Mouse (Mus musculus): ENCODE data around the gene Cdc14a. TPM values are rescaled to one million over a fixed set of nuclear protein-coding genes. Genes with fewer than 3 reads are reported as not detected.

The Cdc14a gene
- total and polyA plus RNA-seq, 3 experiments: 2.6 to 5.9 TPM; not detected in 1

DNA sequence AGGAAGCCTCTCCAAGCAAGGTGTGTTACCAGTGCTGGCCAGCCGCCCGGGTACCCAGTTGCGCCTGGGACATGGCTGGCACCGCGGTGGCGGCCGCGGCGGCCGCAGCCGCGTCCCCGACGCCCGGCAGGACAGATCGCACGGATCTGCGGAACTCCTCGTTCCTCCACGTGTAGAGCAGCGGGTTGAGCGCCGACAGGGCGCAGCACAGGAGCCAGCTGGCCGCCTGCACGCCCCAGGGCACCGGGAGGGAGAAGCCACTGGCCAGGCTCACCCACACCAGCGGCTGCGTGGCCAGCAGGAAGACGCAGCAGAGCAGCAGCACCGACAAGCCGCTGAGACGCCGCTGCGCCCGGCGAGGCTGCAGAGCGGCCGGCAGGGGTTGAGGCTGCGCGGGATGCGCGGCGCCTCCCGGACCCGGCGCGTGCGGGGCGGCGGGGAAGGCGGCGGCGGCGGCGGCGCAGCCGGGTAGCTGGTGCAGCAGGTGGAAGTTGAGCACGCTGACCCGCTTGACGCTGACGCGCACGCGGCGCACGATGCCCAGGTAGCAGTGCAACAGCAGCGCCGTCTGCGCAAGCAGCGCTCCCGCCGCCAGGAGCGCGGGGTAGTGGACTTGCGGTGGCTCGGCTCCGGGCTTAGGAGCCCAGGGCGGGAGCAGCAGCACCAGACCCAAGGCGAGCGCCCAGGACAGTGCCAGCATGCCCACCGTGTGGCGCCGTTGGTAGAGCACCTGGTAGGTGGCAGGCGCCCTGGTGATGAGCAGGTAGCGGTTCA, 172.2 kb downstream of the Cdc14a start:
- no peaks in the 10 kb centered on the region for H3K79me2 ChIP-seq (ENCODE audit: control insufficient read depth, insufficient read depth, low read length, poor library complexity)
- H3K4me3 ChIP-seq (ENCODE audit: control insufficient read depth in 1 of 2, insufficient read depth in 1 of 2, low read depth in 2 of 2, low read length in 2 of 2): no peak overlapping the region
- H3K36me3 ChIP-seq (ENCODE audit: control insufficient read depth in 1 of 2, insufficient read depth in 2 of 2, low read length in 2 of 2): no peaks in the 10 kb centered on the region
- no peak for DNase-seq (ENCODE audit: low read depth, low spot score)
- H3K9me3 ChIP-seq (replicated peaks; ENCODE audit: insufficient read depth, low read length): no peaks in the 10 kb centered on the region
- TF ChIP-seq POLR2AphosphoS5 (IDR thresholded peaks at IDR 0.05; ENCODE audit: borderline replicate concordance, low read depth, low read length): no peak
- TF ChIP-seq USF2 (IDR thresholded peaks at IDR 0.05; ENCODE audit: borderline replicate concordance in 1 of 2, insufficient read depth in 1 of 2, low read depth in 1 of 2, low read length in 2 of 2): no peak
- TF ChIP-seq GATA1 (IDR thresholded peaks at IDR 0.05; ENCODE audit: low read depth, low read length): no peak
- TF ChIP-seq RCOR1 (IDR thresholded peaks at IDR 0.05; ENCODE audit: low read depth, low read length): no peak
- TF ChIP-seq MAX (IDR thresholded peaks at IDR 0.05; ENCODE audit: low read length): no peak
- no peak for TF ChIP-seq RAD21 (IDR thresholded peaks at IDR 0.05; ENCODE audit: low read depth, low read length)
- TF ChIP-seq ZMIZ1 (IDR thresholded peaks at IDR 0.05; ENCODE audit: low read depth, low read length): no peak
- no peak for TF ChIP-seq TCF12 (IDR thresholded peaks at IDR 0.05; ENCODE audit: low read depth, low read length)
- no peak for TF ChIP-seq UBTF (IDR thresholded peaks at IDR 0.05; ENCODE audit: borderline replicate concordance, insufficient read depth, low read depth, low read length)
- TF ChIP-seq ETS1 (IDR thresholded peaks at IDR 0.05; ENCODE audit: low read depth, low read length): no peak
- TF ChIP-seq ZC3H11A (IDR thresholded peaks at IDR 0.05; ENCODE audit: low read depth, low read length): no peak
- no peak for TF ChIP-seq TBP (IDR thresholded peaks at IDR 0.05; ENCODE audit: low read depth, low read length)
- no peak for TF ChIP-seq SMC3 (IDR thresholded peaks at IDR 0.05; ENCODE audit: low read depth, low read length)
- no peak for TF ChIP-seq ZNF384 (IDR thresholded peaks at IDR 0.05; ENCODE audit: low read depth, low read length)
- TF ChIP-seq TAL1 (IDR thresholded peaks at IDR 0.05; ENCODE audit: low read length): no peak
- no peak for TF ChIP-seq MAFK (IDR thresholded peaks at IDR 0.05; ENCODE audit: borderline replicate concordance, low read depth, low read length)
- TF ChIP-seq CHD1 (IDR thresholded peaks at IDR 0.05; ENCODE audit: low read depth, low read length): no peak
- no peak for TF ChIP-seq POLR2A (IDR thresholded peaks at IDR 0.05; ENCODE audit: control insufficient read depth in 1 of 2, insufficient read depth in 1 of 2, low read depth in 1 of 2, low read length in 2 of 2, poor library complexity in 1 of 2)
- TF ChIP-seq HCFC1 (IDR thresholded peaks at IDR 0.05; ENCODE audit: low read depth, low read length): no peak
- no peaks in the 10 kb centered on the region for H3K4me1 ChIP-seq (ENCODE audit: control insufficient read depth in 1 of 2, insufficient read depth in 2 of 2, low read length in 2 of 2)
- no peak overlapping the region for H3K9ac ChIP-seq (ENCODE audit: control insufficient read depth, low read depth, low read length, poor library complexity, severe bottlenecking)
- peaks cover 0 to 3% of the 10 kb centered on the region in 2 experiments; a peak in 2 of 4 replicates for H3K27me3 ChIP-seq (ENCODE audit: control insufficient read depth in 1 of 2, insufficient read depth in 2 of 2, low read length in 2 of 2)
- H3K27ac ChIP-seq (ENCODE audit: control insufficient read depth, low read depth, low read length): no peak overlapping the region

DNA sequence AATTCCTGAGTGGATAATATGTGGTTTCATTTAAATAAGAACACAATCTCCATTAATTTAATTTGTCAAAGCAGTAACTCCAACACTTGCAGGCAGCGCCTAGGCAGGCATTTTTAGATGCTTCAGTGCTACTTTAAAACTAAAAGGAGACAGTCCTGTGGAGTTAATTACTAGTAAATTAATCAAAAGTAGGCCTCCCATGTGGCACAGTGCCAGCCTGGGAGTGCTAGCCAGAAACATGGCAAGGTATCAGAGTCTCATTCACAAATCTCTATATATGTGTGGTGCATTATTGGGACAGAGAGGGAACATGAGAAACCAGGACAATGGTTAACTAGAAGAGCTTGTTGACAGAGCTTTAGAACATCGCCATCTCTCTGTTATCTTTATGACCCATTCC, 174.8 kb downstream of the Cdc14a start:
- peaks cover 0 to 6% of the 10 kb centered on the region in 2 experiments; a peak in 2 of 4 replicates for H3K27me3 ChIP-seq (ENCODE audit: control insufficient read depth in 1 of 2, insufficient read depth in 2 of 2, low read length in 2 of 2)
- no peak overlapping the region for H3K4me3 ChIP-seq (ENCODE audit: control insufficient read depth in 1 of 2, insufficient read depth in 1 of 2, low read depth in 2 of 2, low read length in 2 of 2)
- H3K9me3 ChIP-seq (replicated peaks; ENCODE audit: insufficient read depth, low read length): no peaks in the 10 kb centered on the region
- H3K79me2 ChIP-seq (ENCODE audit: control insufficient read depth, insufficient read depth, low read length, poor library complexity): no peaks in the 10 kb centered on the region
- no peaks in the 10 kb centered on the region for H3K4me1 ChIP-seq (ENCODE audit: control insufficient read depth in 1 of 2, insufficient read depth in 2 of 2, low read length in 2 of 2)
- H3K36me3 ChIP-seq (ENCODE audit: control insufficient read depth in 1 of 2, insufficient read depth in 2 of 2, low read length in 2 of 2): no peaks in the 10 kb centered on the region
- no peak overlapping the region for H3K27ac ChIP-seq (ENCODE audit: control insufficient read depth, low read depth, low read length)
- H3K9ac ChIP-seq (ENCODE audit: control insufficient read depth, low read depth, low read length, poor library complexity, severe bottlenecking): no peak overlapping the region
- DNase-seq (ENCODE audit: low read depth, low spot score): no peak
- TF ChIP-seq USF1 (IDR thresholded peaks at IDR 0.05; ENCODE audit: low read depth, low read length): no peak
- no peak for TF ChIP-seq SMC3 (IDR thresholded peaks at IDR 0.05; ENCODE audit: low read depth, low read length)
- no peak for TF ChIP-seq RAD21 (IDR thresholded peaks at IDR 0.05; ENCODE audit: low read depth, low read length)
- no peak for TF ChIP-seq USF2 (IDR thresholded peaks at IDR 0.05; ENCODE audit: borderline replicate concordance in 1 of 2, insufficient read depth in 1 of 2, low read depth in 1 of 2, low read length in 2 of 2)
